Mouse (Mus musculus) lung, postnatal 0 days (tissue): ENCODE measurements at regions not wholly inside any gene's neighbourhood (a gene's known extent, or its start where the extent isn't known, plus 50 kb on each side); places are given as distances from the start of the nearest gene placed in this dataset.

Experiments used
- CTCF ChIP-seq: IDR thresholded peaks from 2 replicates; pipeline ENCODE4 v1.5.1; 2016; ENCODE audit warnings: antibody characterized with exemption, mild to moderate bottlenecking
- EP300 ChIP-seq: IDR thresholded peaks from 2 replicates; pipeline ENCODE4 v1.6.1; 2016; ENCODE audit warnings: antibody characterized with exemption, mild to moderate bottlenecking, control low read depth

GRCm38 (mm10) chr3:102276758-102277157 lies 72.3 kb upstream of the Vangl1 start:
- TF ChIP-seq CTCF (no peak), EP300 (no peak)
